Mouse (Mus musculus) mouse embryonic stem cell (cell line): ENCODE results near the gene Cep57l1.

Experiments used
- in situ Hi-C, 2 experiments: fragments of 300-500 bp; cut with MboI; formaldehyde crosslinking; loops; 1 replicate in 1 of 2; 3 replicates in 1 of 2; pipeline ENCODE4 v1.14.3; 2019 to 2020; ENCODE audit warnings: low sequenced_read_pairs in 2 of 2, low pct_unique_long_range_greater_than_20kb in 1 of 2, mixed read lengths in 1 of 2; ENCODE audit not compliant: unreplicated experiment in 1 of 2

Cep57l1 gene

GRCm38 (mm10) chr10:41763741-41764385, 45.8 kb downstream of the Cep57l1 start:
- in situ Hi-C loops, result no loop called here

GRCm38 (mm10) chr10:41760866-41761265, 48.8 kb downstream of the Cep57l1 start:
- in situ Hi-C loops, result no loop called here

- in situ Hi-C loops, result no loop called here
Measured at GRCm38 (mm10) chr10:41758041-41758440, 51.6 kb downstream of the Cep57l1 start.

GRCm38 (mm10) chr10:41757226-41757625, 52.4 kb downstream of the Cep57l1 start:
- in situ Hi-C loops, result no loop called here

- in situ Hi-C loops, result no loop called here
Measured at GRCm38 (mm10) chr10:41751867-41752480, 57.7 kb downstream of the Cep57l1 start.

- in situ Hi-C loops, result no loop called here
Measured at GRCm38 (mm10) chr10:41749306-41749705, 60.4 kb downstream of the Cep57l1 start.

GRCm38 (mm10) chr10:41746554-41746953, 63.1 kb downstream of the Cep57l1 start:
- in situ Hi-C loops, result no loop called here

- in situ Hi-C loops, result no loop called here
Measured at GRCm38 (mm10) chr10:41744006-41744405, 65.7 kb downstream of the Cep57l1 start.

GRCm38 (mm10) chr10:41740221-41740620, 69.5 kb downstream of the Cep57l1 start:
- in situ Hi-C loops, result no loop called here

- in situ Hi-C loops, result no loop called here
Measured at GRCm38 (mm10) chr10:41737245-41737644, 72.4 kb downstream of the Cep57l1 start.

- in situ Hi-C loops, result no loop called here
Measured at GRCm38 (mm10) chr10:41735398-41735797, 74.3 kb downstream of the Cep57l1 start.

- in situ Hi-C loops, result no loop called here
Measured at GRCm38 (mm10) chr10:41733214-41733613, 76.5 kb downstream of the Cep57l1 start.

- in situ Hi-C loops, result no loop called here
Measured at GRCm38 (mm10) chr10:41731932-41732331, 77.7 kb downstream of the Cep57l1 start.

GRCm38 (mm10) chr10:41730746-41731145, 78.9 kb downstream of the Cep57l1 start:
- in situ Hi-C loops, result no loop called here

- in situ Hi-C loops, result no loop called here
Measured at GRCm38 (mm10) chr10:41726215-41726614, 83.5 kb downstream of the Cep57l1 start.

- in situ Hi-C loops, result loop anchor here in 1 of 2 experiments (25.0 kb wide), 1 partner anchor 568 kb away; the partner anchor contains the start of gene Foxo3
Measured at GRCm38 (mm10) chr10:41719587-41719986, 90.1 kb downstream of the Cep57l1 start.

GRCm38 (mm10) chr10:41716029-41716897, 93.4 kb downstream of the Cep57l1 start, which contains the start of gene Ccdc162:
Gene Ccdc162 (minus strand): TSS chr10:41716634.
- in situ Hi-C loops, result loop anchor here in 1 of 2 experiments (25.0 kb wide), 1 partner anchor 571 kb away; the partner anchor contains the start of gene Foxo3

- in situ Hi-C loops, result loop anchor here in 1 of 2 experiments (25.0 kb wide), 1 partner anchor 572 kb away; the partner anchor contains the start of gene Foxo3
Measured at GRCm38 (mm10) chr10:41715557-41715956, 94.1 kb downstream of the Cep57l1 start.

- in situ Hi-C loops, result loop anchor here in 1 of 2 experiments (25.0 kb wide), 1 partner anchor 576 kb away; the partner anchor contains the start of gene Foxo3
Measured at GRCm38 (mm10) chr10:41711467-41711866, 98.2 kb downstream of the Cep57l1 start.
